Mouse (Mus musculus) fat pad, adult 2 months (tissue): ENCODE results near the gene Gm11733.
"Not testable (repeated sequence)": the region's sequence is repeated elsewhere in the genome, so short reads cannot be mapped to it uniquely, and the experiment has no call there.

Experiments
- DNase-seq: peaks from one replicate; pipeline ENCODE4 v3.0.0-alpha.2; 2011; ENCODE audit warnings: low read depth, low spot score; ENCODE audit errors: extremely low read depth

The Gm11733 gene

DNA sequence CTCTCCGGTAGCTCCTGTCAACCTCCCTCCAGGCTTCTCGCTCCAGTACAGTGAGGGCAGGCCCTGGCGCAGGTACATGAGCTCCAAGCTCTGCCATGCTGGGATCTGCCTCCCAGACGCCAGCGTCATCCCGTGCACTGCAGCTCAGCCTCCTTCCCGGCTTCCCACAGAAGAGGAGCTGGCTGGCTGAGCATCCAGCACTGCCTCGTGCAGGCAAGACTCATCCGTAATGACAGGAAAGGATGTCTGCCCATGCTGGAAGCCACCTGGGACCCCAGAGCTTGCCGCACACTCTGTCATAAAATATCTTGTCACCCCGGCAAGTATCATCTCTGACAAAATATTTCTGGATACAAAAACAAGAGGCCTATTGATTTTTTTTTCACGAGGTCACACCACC lies at the start of gene Gm11733:
Gene Gm11733 (plus strand): TSS at position 171 of the 400 bp plus-strand sequence.
- no peak for DNase-seq

DNA sequence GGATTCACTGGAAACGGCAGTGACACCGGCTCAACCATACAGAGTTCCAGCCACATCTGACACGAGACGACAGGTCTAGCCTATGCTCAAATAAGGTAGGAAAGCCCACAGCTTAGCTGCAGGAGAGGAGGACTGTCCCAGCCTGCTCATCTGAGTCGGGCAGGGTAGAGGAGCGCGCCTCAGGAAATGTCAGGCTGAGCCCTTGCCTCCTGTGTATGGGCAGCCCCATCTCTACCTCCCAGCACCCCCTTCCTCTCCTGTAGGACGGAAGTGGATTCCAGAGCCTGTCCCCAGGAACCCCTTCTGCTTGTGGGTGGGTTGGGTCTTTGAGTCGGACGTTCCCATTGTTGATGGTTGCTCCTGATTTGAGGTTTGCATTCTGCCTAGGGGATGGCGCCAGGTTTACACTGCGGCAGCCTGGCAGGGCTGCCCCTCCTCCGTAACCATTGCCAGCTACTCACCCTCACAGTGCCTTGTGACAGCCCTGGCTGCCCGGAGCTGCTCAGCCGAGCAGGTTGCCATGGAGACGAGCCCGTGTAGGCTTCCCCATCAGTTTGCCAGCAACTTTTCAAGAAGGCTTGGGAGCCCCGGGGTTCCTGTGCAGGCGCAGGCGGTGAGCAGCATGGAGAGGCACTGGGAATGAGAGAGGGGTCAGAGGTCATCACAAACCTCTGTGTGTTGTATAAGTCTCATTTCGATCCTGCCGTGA lies 47.6 kb upstream of the Gm11733 start:
- DNase-seq: no peak

- DNase-seq: no peak
Observed at GRCm38 (mm10) chr11:117437110-117437490, 47.1 kb upstream of the Gm11733 start.

DNA sequence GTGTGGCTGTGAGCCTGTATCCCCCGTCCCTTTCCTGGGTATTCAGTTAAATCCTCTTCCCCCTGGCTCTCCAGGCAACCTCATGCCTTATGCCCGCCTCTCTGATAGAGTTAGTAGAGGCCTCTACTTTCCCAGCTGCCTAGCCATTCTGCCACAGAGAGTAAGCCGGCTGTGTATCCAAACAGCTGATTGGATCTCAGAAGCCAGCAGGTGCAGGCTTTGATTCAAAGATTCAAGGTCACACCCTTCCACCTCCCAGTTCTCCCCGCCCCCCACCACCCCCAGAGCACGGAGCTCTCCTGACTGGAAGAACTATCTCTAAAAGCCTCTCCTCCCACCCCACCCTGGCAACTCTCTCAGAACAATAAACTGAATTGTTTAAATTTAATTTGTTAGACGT lies 45.8 kb upstream of the Gm11733 start:
- DNase-seq: no peak

DNA sequence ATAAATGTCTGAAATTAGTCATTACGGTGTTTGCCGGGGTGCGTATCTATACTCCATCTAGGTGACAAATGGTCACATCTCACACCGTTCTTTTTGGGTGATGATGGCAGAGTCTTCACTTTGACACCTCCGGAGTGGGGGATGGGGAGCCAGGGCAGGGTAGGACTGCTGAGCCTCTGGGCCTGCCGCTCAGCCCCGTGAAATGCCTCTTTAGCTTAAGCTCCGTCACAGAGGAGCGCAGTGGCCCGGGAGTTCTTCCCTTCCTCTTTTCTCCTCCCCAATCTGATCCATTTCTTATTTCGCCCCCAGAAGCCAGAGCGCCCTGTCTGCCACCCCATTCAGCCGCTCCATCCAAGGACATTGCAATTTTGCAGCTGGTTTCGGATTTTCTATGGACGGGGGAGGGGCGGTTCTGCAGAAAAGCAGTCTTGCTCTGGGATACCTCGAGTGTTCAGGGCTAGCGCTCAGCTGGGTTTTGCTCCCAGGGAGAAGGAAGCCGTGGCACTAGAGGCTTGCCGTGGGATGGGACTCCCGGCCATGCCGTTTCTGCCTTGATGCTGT lies 43.2 kb upstream of the Gm11733 start:
- no peak for DNase-seq

DNA sequence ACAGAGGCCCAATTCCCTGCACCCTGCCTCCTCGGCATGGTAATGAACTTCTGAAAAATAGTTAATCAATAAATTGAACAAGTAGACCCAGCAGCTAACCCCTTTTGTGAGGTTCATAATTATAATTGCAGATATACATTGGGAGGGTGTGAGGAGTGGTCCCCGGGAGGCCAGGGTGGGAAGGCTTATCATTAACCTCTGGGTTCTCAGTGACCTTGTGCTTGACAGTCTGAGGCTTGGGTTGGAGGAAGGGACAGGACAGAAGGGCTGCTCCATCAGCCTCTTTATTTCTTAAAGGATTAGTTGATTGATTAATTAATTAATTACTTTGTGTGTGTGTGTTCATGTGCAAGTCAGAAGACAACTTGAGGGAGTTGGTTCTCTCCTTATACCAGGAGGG lies 40.1 kb upstream of the Gm11733 start:
- DNase-seq: no peak

DNA sequence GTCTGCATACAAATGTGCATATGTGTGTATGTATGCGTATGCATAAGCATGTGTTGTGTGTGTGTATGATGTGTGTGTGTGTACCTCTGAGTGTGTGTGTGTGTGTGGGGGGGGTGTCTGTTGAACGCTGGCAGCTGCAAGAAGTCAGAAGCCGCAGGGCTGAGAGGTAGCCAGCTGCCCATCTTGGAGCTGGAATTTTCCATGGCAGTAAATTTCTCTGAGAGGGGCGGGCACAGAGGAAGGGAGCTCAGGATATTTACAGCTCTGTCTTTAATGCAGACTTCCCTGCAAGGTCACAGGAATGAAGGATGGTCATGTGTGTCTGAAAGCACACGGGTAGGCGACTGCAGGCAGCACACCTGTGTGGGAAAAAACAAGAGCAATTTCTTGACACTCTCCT lies 38.5 kb upstream of the Gm11733 start:
- DNase-seq: no peak

DNA sequence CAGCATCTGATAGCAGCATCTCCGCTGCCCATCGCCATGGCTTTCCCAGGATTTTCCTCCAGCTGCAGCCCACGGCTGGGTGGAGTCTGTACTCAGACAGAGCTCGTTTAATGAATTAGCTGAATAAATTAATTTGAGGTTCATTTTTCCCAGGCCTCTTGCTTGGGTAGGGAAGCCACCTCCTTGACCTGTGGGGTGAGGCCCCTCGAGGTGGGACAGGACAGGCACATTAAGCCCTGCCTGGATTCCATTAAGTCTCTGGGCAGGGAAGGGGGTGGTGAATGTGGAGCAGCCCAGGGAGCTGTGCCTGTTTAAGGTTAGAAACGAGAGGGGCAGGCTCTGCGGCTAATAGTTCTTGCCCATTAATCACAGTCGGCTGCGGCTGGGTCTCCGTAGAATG lies 30.1 kb upstream of the Gm11733 start:
- DNase-seq: no peak

GRCm38 (mm10) chr11:117459148-117459547 lies 25.0 kb upstream of the Gm11733 start:
- DNase-seq: no peak

DNA sequence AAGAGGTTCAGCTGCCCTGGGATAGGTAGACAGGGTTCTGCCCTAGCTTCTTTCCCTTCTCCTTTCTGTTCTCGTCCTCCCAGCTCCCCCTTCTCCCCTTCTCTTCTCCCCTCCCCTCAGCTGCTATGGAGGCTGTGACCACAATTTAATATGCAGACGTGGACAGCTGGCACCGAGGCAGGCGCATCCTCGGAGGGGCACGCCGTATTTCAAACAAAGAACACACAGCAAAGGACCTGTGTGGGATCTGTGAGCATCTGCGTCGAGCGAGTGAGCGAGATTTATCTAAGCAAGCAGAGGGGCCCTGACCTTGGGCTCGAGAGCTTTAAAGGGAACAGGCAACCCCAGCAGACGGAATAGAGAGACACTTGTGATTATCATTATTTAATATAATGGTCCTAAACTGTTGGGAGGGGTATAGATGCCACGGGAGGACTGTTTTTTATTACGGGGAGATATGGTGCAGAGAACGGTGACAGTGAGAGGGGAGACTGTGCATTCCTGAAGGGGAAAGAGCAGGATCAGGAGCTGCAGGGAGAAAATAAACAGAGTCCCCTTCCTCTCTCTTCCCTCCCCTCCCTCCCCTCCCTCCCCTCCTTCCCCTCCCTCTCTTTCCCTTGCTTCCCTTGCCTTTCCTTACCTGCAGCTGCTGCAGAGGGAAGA lies 21.8 kb upstream of the Gm11733 start:
- DNase-seq: no peak

DNA sequence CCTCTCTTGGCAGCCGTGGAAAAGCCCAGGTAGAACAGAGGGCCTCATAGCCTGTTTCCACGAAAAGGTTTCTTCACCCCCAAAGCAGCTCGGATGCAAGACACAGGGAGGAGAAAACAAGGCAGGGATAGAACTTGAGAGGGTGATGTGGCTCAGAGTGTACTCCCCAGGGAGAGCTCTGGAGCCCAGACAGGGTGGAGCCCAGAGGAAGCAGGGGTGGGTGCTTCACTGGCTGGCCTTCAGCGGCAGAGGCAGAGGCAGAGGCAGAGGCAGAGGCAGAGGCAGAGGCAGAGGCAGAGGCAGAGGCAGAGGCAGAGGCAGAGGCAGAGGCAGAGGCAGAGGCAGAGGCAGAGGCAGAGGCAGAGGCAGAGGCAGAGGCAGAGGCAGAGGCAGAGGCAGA lies 20.8 kb upstream of the Gm11733 start:
- not testable (repeated sequence) for DNase-seq

DNA sequence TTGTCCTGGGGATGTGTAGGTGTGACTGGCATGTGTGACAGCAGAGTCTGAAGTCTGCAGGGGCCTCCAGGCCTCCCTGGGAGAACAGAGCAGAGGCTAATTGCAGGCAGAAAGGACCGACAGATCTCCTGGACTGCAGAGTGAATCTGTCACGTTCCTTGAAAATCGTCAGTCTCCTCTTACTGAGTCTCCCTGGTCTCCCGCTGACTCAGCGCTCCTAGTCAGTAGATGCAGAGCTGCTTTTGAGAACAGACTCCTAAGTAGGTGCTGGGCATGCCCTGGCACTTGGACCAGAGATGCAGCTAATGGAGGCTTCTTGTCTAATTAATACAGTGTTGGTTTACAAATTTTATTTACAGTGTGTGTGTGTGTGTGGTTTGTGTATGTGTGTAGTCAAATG lies 17.9 kb upstream of the Gm11733 start:
- DNase-seq: no peak

GRCm38 (mm10) chr11:117466911-117467310 lies 17.3 kb upstream of the Gm11733 start:
- no peak for DNase-seq

DNA sequence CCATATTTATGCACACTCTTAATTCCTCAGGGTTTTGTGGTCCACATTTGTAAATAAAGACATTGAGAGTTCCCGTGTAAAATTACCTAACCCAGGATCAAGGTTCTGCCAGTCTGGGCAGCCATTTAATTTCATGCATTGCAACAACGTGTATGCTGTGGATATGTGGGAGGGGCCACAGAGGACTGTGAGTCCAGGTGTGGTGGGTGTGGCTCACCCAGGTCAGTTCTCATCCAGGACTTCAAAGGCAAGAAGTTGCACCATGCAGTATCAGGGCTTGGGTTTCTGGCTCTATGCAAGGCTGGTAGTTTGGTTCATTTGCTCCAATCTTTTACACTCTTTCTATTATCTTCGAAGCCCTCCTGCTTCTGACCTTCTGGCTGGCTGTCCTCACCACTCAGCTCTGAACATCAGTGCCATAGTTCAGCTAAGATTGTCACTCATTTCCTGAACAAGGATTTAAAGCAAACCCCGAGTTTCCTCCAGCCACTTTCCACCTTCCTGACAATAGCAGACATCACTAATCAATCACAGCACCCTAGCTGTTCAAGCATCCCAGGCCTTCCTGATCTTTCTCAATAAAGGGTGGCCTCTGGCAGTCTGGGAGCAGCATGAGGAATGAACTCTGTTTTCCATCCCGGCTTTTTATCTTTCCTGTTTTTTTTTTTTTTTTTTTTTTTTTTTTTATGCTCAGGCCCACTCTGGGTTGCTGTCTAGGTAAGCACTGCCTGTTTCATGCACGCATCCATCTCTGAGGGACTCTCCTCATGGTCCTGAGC lies 15.4 kb upstream of the Gm11733 start:
- no peak for DNase-seq

- DNase-seq: no peak
Observed at GRCm38 (mm10) chr11:117469724-117470123, 14.4 kb upstream of the Gm11733 start.

DNA sequence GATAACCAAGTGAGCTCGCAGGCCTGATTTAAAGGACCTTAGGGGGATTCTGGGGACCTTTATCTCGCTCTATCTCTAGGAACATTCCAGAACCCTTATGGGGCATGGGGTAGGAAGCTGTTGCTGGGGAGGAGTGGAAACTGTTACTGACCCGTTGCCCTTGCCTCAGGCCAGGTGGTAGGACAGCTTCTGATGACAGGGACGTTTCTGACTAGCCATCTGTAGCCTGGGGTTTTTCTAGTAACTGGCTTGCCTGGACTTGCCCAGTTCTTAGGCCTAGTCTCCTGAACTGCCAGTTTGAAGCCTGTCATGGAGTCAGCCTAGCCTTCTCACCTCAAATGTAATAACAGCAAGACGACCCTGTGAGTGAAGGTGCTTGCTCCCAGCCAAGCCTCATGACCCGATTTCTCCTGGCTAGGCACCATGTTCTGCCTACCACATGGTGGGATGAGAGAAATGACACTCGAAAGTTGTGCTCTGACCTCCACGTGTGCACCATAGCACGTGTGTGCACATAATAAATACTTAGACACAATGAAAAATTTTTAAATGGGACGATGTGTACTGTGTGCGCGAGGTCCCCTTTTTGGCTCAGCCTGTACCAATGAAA lies 13.5 kb upstream of the Gm11733 start:
- DNase-seq: no peak

DNA sequence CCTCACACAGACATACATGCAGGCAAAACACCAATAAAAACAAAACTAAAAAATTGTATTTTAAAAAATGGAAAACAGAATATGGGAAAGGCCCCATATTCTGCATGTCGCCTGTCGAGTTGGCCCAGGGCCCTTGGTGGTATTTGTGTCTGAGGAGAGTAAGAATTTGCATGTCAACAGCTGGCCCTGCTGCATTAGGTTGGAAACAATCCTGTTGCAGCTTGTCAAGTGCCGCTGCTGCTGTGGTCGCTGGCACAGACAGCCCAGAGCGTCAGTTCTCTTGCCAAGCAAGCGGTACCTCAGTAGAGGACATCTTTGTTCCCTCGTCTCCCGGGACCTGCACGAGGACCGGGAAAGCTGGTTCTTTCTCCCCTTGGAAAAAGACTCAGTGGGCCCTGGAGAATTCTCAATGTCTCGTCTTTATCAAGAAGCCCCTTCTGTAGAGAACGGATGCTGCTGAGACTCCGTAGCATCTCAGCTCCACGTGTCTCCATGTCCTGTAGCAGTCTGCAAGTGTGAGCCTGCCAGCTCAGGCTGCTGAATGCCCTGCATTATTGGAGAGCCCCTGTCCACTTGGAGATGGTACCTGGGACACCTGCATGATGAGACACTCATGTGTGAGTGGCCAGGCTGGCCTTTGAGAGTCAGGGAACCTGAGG lies 12.4 kb upstream of the Gm11733 start:
- no peak for DNase-seq

DNA sequence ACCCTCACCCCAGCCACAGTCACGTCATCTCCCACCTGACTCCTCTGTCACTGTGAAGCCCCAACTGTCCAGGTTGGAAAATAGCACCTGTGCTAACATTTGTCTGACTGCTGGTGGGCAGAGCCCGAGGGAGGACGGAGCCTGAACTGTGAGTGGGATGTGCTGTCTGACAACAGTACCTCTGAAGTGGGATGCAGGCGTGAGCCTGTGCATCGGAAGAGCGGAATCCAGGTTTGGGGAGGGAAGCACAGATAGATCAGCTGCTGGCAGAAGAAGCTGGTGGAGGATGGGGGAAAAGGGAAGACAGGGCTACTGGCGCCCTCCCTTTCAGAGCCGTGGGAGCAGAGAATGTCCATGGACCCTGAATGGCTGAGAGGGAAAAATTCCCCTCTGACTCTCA lies 11.3 kb upstream of the Gm11733 start:
- no peak for DNase-seq

DNA sequence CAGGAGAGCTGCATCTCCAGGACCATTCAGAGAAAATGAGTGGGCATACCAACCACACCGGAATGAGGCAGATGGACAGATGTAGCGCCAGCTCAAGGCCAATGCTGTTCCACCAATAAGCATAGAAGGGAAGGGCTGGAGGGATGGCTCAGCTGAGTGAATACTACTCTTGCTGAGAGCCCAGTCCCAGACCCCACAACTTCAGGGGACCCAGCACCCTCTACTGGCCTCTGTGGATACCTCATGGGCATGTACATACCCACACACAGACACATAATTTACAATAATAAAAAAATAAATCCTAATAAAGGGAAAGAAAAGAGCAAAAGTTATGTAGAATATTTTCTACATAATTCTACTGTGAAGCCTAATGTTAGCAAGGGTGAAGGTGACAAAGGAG lies 9.0 kb upstream of the Gm11733 start:
- no peak for DNase-seq

GRCm38 (mm10) chr11:117475669-117476068 lies 8.5 kb upstream of the Gm11733 start:
- DNase-seq: no peak
